Mouse (Mus musculus) spleen, adult 2 months (tissue): Measurements from ENCODE around the gene Upp2. TPM values are rescaled to one million over a fixed set of nuclear protein-coding genes. Genes with fewer than 3 reads are reported as not detected.

Experiments
- DNase-seq, 2 experiments: peaks; one replicate each; pipeline versions ENCODE4 v3.0.0 to v3.0.0-alpha.2; 2012 to 2021; ENCODE audit warnings: low spot score in 2 of 2, low read depth in 1 of 2
- H3K27ac ChIP-seq: fragments of 200-500 bp; 2 replicates; pipeline ENCODE4 v1.5.1; 2012; ENCODE audit warnings: low read length, inconsistent platforms; ENCODE audit not compliant: insufficient read depth
- H3K27me3 ChIP-seq: fragments of 200-500 bp; 2 replicates; pipeline ENCODE4 v1.6.1; 2012; ENCODE audit warnings: mild to moderate bottlenecking, moderate library complexity, low read length, inconsistent platforms; ENCODE audit not compliant: control insufficient read depth, insufficient read depth
- H3K36me3 ChIP-seq: fragments of 200-500 bp; 2 replicates; pipeline ENCODE4 v1.6.1; 2012; ENCODE audit warnings: mild to moderate bottlenecking, low read length, inconsistent platforms; ENCODE audit not compliant: control insufficient read depth, insufficient read depth
- H3K4me1 ChIP-seq: fragments of 200-500 bp; 2 replicates; pipeline ENCODE4 v1.6.1; 2011; ENCODE audit warnings: inconsistent platforms; ENCODE audit not compliant: control insufficient read depth, insufficient read depth, insufficient read length
- H3K4me3 ChIP-seq: fragments of 200-500 bp; 2 replicates; pipeline ENCODE4 v1.5.1; 2011; ENCODE audit warnings: mild to moderate bottlenecking, inconsistent platforms; ENCODE audit not compliant: insufficient read depth, insufficient read length; ENCODE audit errors: extremely low read depth
- CTCF ChIP-seq: fragments of 200-500 bp; IDR thresholded peaks from 2 replicates; pipeline ENCODE4 v1.5.1; 2011; ENCODE audit warnings: mild to moderate bottlenecking, inconsistent platforms; ENCODE audit not compliant: insufficient read depth, insufficient read length, insufficient replicate concordance; ENCODE audit errors: extremely low read depth
- POLR2A ChIP-seq: fragments of 200-500 bp; IDR thresholded peaks from 2 replicates; pipeline ENCODE4 v1.6.1; 2011; ENCODE audit warnings: low read depth, low read length, inconsistent platforms
- WGBS: fragments of 180-500 bp; shearing (Covaris S2); methylation state at CpG from one replicate; pipeline ENCODE4 v1.1.7; 2018; 5-methylcytosine and 5-hydroxymethylcytosine counted together
- polyA plus RNA-seq: library from polyadenylated mRNA; depleted of rRNA; stranded (reverse); fragments of >200 nt; gene quantifications from 2 replicates; pipeline ENCODE4 v1.2.3, GENCODE M21; 2012

Gene Upp2
- polyA plus RNA-seq, 1 experiment: 1.3 TPM

- Histone ChIP-seq H3K4me1 (no peaks in the 10 kb centered on the region), H3K27ac (no peak overlapping the region), H3K4me3 (no peak overlapping the region), H3K36me3 (no peaks in the 10 kb centered on the region), H3K27me3 (no peaks in the 10 kb centered on the region)
- WGBS: 91% methylated on average over 6 of the region's 6 CpGs
- TF ChIP-seq POLR2A (no peak), CTCF (no peak)
- DNase-seq: no peak
Observed at GRCm38 (mm10) chr2:58549960-58550359, 17.1 kb upstream of the Upp2 start.

DNA sequence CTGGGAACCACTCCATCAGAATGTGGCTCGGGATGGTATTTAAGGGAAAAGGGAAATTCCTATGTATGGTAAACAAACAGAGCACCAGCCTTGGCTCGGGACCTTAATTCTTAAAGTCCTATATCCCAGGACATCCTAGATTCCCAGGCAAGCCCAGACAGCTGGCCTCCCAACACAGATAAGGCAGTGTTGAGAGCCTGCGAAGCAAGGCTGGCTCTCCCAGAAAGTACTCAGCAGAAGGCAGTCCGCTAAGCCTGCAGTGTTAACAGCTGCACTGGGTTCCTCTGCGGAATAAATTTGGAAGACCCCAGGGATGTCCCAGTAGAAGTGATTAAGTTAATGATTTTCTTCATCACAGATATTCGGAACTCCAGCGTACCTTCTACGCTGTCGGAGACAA, 16.6 kb upstream of the Upp2 start:
- Histone ChIP-seq H3K36me3 (no peaks in the 10 kb centered on the region), H3K27me3 (no peaks in the 10 kb centered on the region), H3K4me1 (no peaks in the 10 kb centered on the region), H3K4me3 (no peak overlapping the region), H3K27ac (no peak overlapping the region)
- DNase-seq: no peak
- TF ChIP-seq CTCF (no peak), POLR2A (no peak)
- WGBS: 93% methylated on average over 9 of the region's 9 CpGs

GRCm38 (mm10) chr2:58551866-58552265, 15.2 kb upstream of the Upp2 start:
- no peaks in the 10 kb centered on the region for H3K36me3 ChIP-seq
- WGBS: 93% methylated on average over 6 of the region's 6 CpGs
- H3K4me3 ChIP-seq: no peak overlapping the region
- no peak overlapping the region for H3K27ac ChIP-seq
- H3K4me1 ChIP-seq: no peaks in the 10 kb centered on the region
- DNase-seq: no peak
- no peaks in the 10 kb centered on the region for H3K27me3 ChIP-seq
- TF ChIP-seq POLR2A: no peak
- no peak for TF ChIP-seq CTCF

- Histone ChIP-seq H3K27ac (no peak overlapping the region), H3K27me3 (no peaks in the 10 kb centered on the region), H3K4me1 (no peaks in the 10 kb centered on the region), H3K4me3 (no peak overlapping the region), H3K36me3 (no peaks in the 10 kb centered on the region)
- 92% methylated on average over 3 of the region's 3 CpGs for WGBS
- no peak for DNase-seq
- no peak for TF ChIP-seq POLR2A
- TF ChIP-seq CTCF: no peak
Observed at GRCm38 (mm10) chr2:58552296-58552695, 14.8 kb upstream of the Upp2 start.

GRCm38 (mm10) chr2:58557045-58557845, 9.9 kb upstream of the Upp2 start:
- WGBS: 88% methylated on average over 9 of the region's 9 CpGs
- H3K4me1 ChIP-seq: no peaks in the 10 kb centered on the region
- no peaks in the 10 kb centered on the region for H3K36me3 ChIP-seq
- H3K4me3 ChIP-seq: no peak overlapping the region
- TF ChIP-seq CTCF (no peak), POLR2A (no peak)
- no peaks in the 10 kb centered on the region for H3K27me3 ChIP-seq
- H3K27ac ChIP-seq: no peak overlapping the region
- DNase-seq: no peak

GRCm38 (mm10) chr2:58562137-58562536, 5.0 kb upstream of the Upp2 start:
- H3K27ac ChIP-seq: no peak overlapping the region
- H3K4me1 ChIP-seq: no peaks in the 10 kb centered on the region
- DNase-seq: no peak
- 77% methylated on average over 4 of the region's 4 CpGs for WGBS
- H3K27me3 ChIP-seq: peaks cover 9% of the 10 kb centered on the region
- no peak overlapping the region for H3K4me3 ChIP-seq
- TF ChIP-seq CTCF: no peak
- no peak for TF ChIP-seq POLR2A
- no peaks in the 10 kb centered on the region for H3K36me3 ChIP-seq

- Histone ChIP-seq H3K27me3 (peaks cover 13% of the 10 kb centered on the region), H3K4me1 (no peaks in the 10 kb centered on the region), H3K4me3 (no peak overlapping the region), H3K36me3 (no peaks in the 10 kb centered on the region), H3K27ac (no peak overlapping the region)
- no peak for DNase-seq
- WGBS: 82% methylated on average over 6 of the region's 6 CpGs
- TF ChIP-seq POLR2A (no peak), CTCF (no peak)
Observed at GRCm38 (mm10) chr2:58565267-58565666, 1.8 kb upstream of the Upp2 start.
